Mouse (Mus musculus): Measurements from ENCODE around the gene Timm44. TPM values are rescaled to one million over a fixed set of nuclear protein-coding genes. Genes with fewer than 3 reads are reported as not detected.

Gene Timm44
- polyA plus RNA-seq, 1 experiment from 2014 or later, result 59.6 TPM

DNA sequence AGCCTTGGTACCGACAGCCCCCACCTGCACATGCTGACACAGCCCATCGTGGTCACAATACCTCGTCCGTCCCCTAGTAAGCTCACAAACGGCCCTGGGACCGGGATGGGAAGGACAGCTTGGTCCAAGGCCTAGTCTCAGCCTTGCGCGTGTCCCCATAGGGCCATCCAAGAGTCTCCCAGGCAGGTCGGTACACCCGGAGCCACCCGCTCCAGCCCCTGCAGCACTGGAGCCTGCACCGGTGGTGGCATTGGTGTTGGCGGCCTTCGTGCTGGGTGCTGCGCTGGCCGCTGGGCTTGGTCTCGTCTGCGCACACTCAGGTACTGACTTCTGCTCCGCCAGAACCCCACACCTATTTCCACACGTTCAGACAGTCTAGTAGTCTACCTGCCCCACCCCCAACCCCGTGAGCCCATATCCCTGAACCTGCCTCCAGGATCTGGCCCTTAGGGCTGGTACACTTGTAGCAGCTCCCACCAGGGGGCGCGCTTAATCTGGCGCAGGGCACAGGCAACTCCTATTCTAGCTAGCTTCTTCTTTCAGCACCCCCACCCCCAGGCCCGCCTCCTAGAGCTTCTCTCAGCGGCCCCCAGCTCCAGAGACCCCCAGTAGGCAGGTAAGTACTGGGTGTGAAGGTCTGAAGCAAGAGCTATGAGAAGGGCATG lies 25.3 kb downstream of the Timm44 start:
- peak; percentile 90 for DNase-seq (ENCODE audit: low spot score)
- H3K4me3 ChIP-seq (ENCODE audit: low read depth, low read length), result no peak overlapping the region
- no peaks in the 10 kb centered on the region for H3K9me3 ChIP-seq (ENCODE audit: control insufficient read depth, low read length)
- H3K9ac ChIP-seq (ENCODE audit: low read depth, low read length), result no peak overlapping the region
- no peaks in the 10 kb centered on the region for H3K27me3 ChIP-seq (ENCODE audit: control insufficient read depth, insufficient read depth, low read length)
- no peak for ATAC-seq (ENCODE audit: low FRiP score)
- 0 out of 2 replicates have a peak, but pooled peaks cover 2% of the 10 kb centered on the region for H3K36me3 ChIP-seq (ENCODE audit: control insufficient read depth, insufficient read depth, low read length)
- 34% methylated on average over 26 of the region's 26 CpGs for WGBS
- peaks cover 11% of the 10 kb centered on the region for H3K4me1 ChIP-seq (replicated peaks; ENCODE audit: control insufficient read depth, insufficient read depth, low read length)
- no peak overlapping the region for H3K4me2 ChIP-seq (replicated peaks; ENCODE audit: low read depth, low read length)
- no peak overlapping the region for H3K27ac ChIP-seq (ENCODE audit: low read depth, low read length)

DNA sequence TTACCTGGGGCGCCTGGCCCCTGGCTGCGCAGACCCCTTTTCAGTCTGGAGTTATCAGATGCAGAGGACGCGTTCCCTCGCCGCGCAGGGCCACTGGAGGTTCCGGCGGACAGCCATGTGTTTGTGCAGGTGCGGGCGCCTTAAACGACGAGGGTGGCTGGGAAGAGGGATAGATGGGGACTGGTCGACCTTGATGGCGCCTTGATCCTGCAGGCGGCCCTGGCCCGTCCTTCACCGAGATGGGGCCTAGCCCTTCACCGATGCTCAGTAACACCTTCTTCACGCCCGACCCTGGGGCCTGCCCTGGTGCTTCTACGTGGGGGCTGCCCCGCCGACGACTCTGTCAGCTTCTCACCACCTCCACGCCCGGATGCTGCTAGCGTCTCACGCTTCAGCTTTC lies 26.5 kb downstream of the Timm44 start:
- Histone ChIP-seq H3K4me3 (ENCODE audit: low read depth, low read length) (no peak overlapping the region), H3K9ac (ENCODE audit: low read depth, low read length) (no peak overlapping the region), H3K27ac (ENCODE audit: low read depth, low read length) (no peak overlapping the region), H3K36me3 (ENCODE audit: control insufficient read depth, insufficient read depth, low read length) (peaks cover 7% of the 10 kb centered on the region), H3K27me3 (ENCODE audit: control insufficient read depth, insufficient read depth, low read length) (no peaks in the 10 kb centered on the region), H3K9me3 (ENCODE audit: control insufficient read depth, low read length) (no peaks in the 10 kb centered on the region), H3K4me2 (replicated peaks; ENCODE audit: low read depth, low read length) (no peak overlapping the region), H3K4me1 (replicated peaks; ENCODE audit: control insufficient read depth, insufficient read depth, low read length) (peaks cover 10% of the 10 kb centered on the region)
- ATAC-seq (ENCODE audit: low FRiP score) (no peak), DNase-seq (ENCODE audit: low spot score) (no peak)
- WGBS, result 10% methylated on average over 29 of the region's 29 CpGs

DNA sequence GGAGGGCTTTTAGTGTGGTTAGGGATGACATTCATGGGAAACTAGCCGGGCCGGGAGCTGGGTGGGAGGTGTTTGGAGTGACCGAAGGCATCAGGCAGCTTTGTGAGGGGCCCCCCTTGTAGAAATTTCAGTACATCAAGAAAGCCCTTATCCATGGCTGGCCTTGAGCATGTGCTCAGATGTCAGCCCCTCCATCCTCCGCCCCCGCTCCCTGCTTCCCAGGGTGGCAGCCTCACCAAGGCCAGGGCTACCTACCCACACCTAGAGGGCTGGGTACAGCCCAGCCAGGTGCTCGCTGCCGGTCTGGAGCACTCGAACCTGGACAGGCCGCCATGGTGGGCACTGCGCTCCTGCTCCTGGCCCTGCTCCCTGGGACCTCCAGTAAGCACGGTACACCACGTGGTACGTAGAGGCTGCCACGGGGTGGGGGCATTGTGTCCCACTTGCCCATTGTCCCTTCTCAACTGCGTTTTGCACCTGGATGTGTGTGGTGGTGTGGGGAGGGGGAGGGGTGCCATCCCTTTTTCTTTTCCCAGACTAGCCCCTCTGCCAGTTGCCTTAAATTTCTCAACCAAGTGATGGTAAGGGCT lies 27.7 kb downstream of the Timm44 start, which contains the start of gene Tgfbr3l:
Gene Tgfbr3l (plus strand): TSS at position 264 of the 590 bp plus-strand sequence.
- Histone ChIP-seq H3K4me3 (ENCODE audit: low read depth, low read length) (no peak within 1 kb of the TSS), H3K4me1 (replicated peaks; ENCODE audit: control insufficient read depth, insufficient read depth, low read length) (0 out of 2 replicates have a peak, but pooled peaks cover 2% of the 10 kb centered on the region), H3K9ac (ENCODE audit: low read depth, low read length) (no peak within 1 kb of the TSS), H3K4me2 (replicated peaks; ENCODE audit: low read depth, low read length) (no peak within 1 kb of the TSS), H3K27me3 (ENCODE audit: control insufficient read depth, insufficient read depth, low read length) (no peaks in the 10 kb centered on the region), H3K9me3 (ENCODE audit: control insufficient read depth, low read length) (no peaks in the 10 kb centered on the region), H3K36me3 (ENCODE audit: control insufficient read depth, insufficient read depth, low read length) (peaks cover 16% of the 10 kb centered on the region), H3K27ac (ENCODE audit: low read depth, low read length) (no peak within 1 kb of the TSS)
- 77% methylated on average over 15 of the region's 15 CpGs for WGBS
- DNase-seq (ENCODE audit: low spot score), result no peak
- no peak for ATAC-seq (ENCODE audit: low FRiP score)

GRCm38 (mm10) chr8:4247241-4247640 lies 28.5 kb downstream of the Timm44 start:
- no peak for DNase-seq (ENCODE audit: low spot score)
- ATAC-seq (ENCODE audit: low FRiP score), result no peak
- no peak overlapping the region for H3K4me3 ChIP-seq (ENCODE audit: low read depth, low read length)
- 91% methylated on average over 8 of the region's 8 CpGs for WGBS
- peaks cover 16% of the 10 kb centered on the region for H3K36me3 ChIP-seq (ENCODE audit: control insufficient read depth, insufficient read depth, low read length)
- no peaks in the 10 kb centered on the region for H3K27me3 ChIP-seq (ENCODE audit: control insufficient read depth, insufficient read depth, low read length)
- H3K4me2 ChIP-seq (replicated peaks; ENCODE audit: low read depth, low read length), result no peak overlapping the region
- no peaks in the 10 kb centered on the region for H3K9me3 ChIP-seq (ENCODE audit: control insufficient read depth, low read length)
- no peak overlapping the region for H3K27ac ChIP-seq (ENCODE audit: low read depth, low read length)
- H3K4me1 ChIP-seq (replicated peaks; ENCODE audit: control insufficient read depth, insufficient read depth, low read length), result 0 out of 2 replicates have a peak, but pooled peaks cover 2% of the 10 kb centered on the region
- no peak overlapping the region for H3K9ac ChIP-seq (ENCODE audit: low read depth, low read length)

- Histone ChIP-seq H3K4me2 (replicated peaks; ENCODE audit: low read depth, low read length) (no peak overlapping the region), H3K9me3 (ENCODE audit: control insufficient read depth, low read length) (no peaks in the 10 kb centered on the region), H3K27ac (ENCODE audit: low read depth, low read length) (no peak overlapping the region), H3K4me1 (replicated peaks; ENCODE audit: control insufficient read depth, insufficient read depth, low read length) (0 out of 2 replicates have a peak, but pooled peaks cover 2% of the 10 kb centered on the region), H3K4me3 (ENCODE audit: low read depth, low read length) (no peak overlapping the region), H3K36me3 (ENCODE audit: control insufficient read depth, insufficient read depth, low read length) (peaks cover 16% of the 10 kb centered on the region), H3K9ac (ENCODE audit: low read depth, low read length) (no peak overlapping the region), H3K27me3 (ENCODE audit: control insufficient read depth, insufficient read depth, low read length) (no peaks in the 10 kb centered on the region)
- DNase-seq (ENCODE audit: low spot score), result no peak
- WGBS, result 90% methylated on average over 13 of the region's 13 CpGs
- ATAC-seq (ENCODE audit: low FRiP score), result no peak
Measured at GRCm38 (mm10) chr8:4245737-4246136, 30.0 kb downstream of the Timm44 start.

DNA sequence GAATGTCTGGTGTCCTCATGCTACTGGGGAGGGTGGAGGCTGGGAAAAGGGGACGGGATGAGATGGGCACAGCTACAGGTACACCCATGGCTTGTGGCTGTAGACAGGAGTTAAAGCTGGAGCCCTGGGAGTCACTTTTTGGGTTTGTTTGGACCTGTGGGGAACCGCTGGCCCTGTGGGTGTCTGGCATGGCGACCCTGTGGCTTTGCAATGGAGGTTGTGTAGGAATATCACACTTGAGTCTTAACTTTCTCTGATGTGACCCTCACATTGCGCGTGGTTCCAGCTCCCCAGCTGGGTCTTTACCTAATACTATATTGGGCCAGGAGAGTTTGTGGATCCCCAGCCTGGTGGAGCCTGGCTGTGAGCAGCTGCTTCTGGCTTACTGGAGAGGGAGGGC lies 30.7 kb downstream of the Timm44 start:
- Histone ChIP-seq H3K36me3 (ENCODE audit: control insufficient read depth, insufficient read depth, low read length) (peaks cover 16% of the 10 kb centered on the region), H3K27me3 (ENCODE audit: control insufficient read depth, insufficient read depth, low read length) (no peaks in the 10 kb centered on the region), H3K4me2 (replicated peaks; ENCODE audit: low read depth, low read length) (no peak overlapping the region), H3K4me3 (ENCODE audit: low read depth, low read length) (no peak overlapping the region), H3K9ac (ENCODE audit: low read depth, low read length) (no peak overlapping the region), H3K27ac (ENCODE audit: low read depth, low read length) (no peak overlapping the region), H3K4me1 (replicated peaks; ENCODE audit: control insufficient read depth, insufficient read depth, low read length) (peaks cover 4% of the 10 kb centered on the region; the same call in 1 of the 2 replicates), H3K9me3 (ENCODE audit: control insufficient read depth, low read length) (no peaks in the 10 kb centered on the region)
- DNase-seq (ENCODE audit: low spot score), result no peak
- no peak for ATAC-seq (ENCODE audit: low FRiP score)
- WGBS, result 96% methylated on average over 5 of the region's 5 CpGs

- DNase-seq (ENCODE audit: low spot score), result no peak
- Histone ChIP-seq H3K27me3 (ENCODE audit: control insufficient read depth, insufficient read depth, low read length) (no peaks in the 10 kb centered on the region), H3K9ac (ENCODE audit: low read depth, low read length) (peak overlapping the region; percentile 79), H3K9me3 (ENCODE audit: control insufficient read depth, low read length) (no peaks in the 10 kb centered on the region), H3K4me2 (replicated peaks; ENCODE audit: low read depth, low read length) (peak overlapping the region; percentile 53), H3K27ac (ENCODE audit: low read depth, low read length) (peak overlapping the region; percentile 82), H3K36me3 (ENCODE audit: control insufficient read depth, insufficient read depth, low read length) (peaks cover 10% of the 10 kb centered on the region), H3K4me3 (ENCODE audit: low read depth, low read length) (peak overlapping the region; percentile 80), H3K4me1 (replicated peaks; ENCODE audit: control insufficient read depth, insufficient read depth, low read length) (peaks cover 5% of the 10 kb centered on the region)
- WGBS, result 15% methylated on average over 19 of the region's 19 CpGs
- ATAC-seq (ENCODE audit: low FRiP score), result no peak; the same call in 1 of the 2 replicates
Measured at GRCm38 (mm10) chr8:4239193-4239890, 36.4 kb downstream of the Timm44 start.

GRCm38 (mm10) chr8:4238434-4239192 lies 37.1 kb downstream of the Timm44 start, which contains the start of the genes Map2k7 and Gm49320:
Gene Map2k7 (plus strand): TSS chr8:4238740.
Gene Gm49320 (plus strand): TSS chr8:4238865.
- H3K9ac ChIP-seq (ENCODE audit: low read depth, low read length), result peak within 1 kb of the TSS; percentile 79
- peak; percentile 95 for ATAC-seq (ENCODE audit: low FRiP score)
- H3K27me3 ChIP-seq (ENCODE audit: control insufficient read depth, insufficient read depth, low read length), result no peaks in the 10 kb centered on the region
- no peaks in the 10 kb centered on the region for H3K9me3 ChIP-seq (ENCODE audit: control insufficient read depth, low read length)
- WGBS, result under 1% methylated on average over 67 of the region's 71 CpGs
- H3K4me1 ChIP-seq (replicated peaks; ENCODE audit: control insufficient read depth, insufficient read depth, low read length), result peaks cover 5% of the 10 kb centered on the region
- DNase-seq (ENCODE audit: low spot score), result peak; percentile 100
- peak within 1 kb of the TSS; percentile 54 for H3K4me2 ChIP-seq (replicated peaks; ENCODE audit: low read depth, low read length)
- H3K27ac ChIP-seq (ENCODE audit: low read depth, low read length), result peak within 1 kb of the TSS; percentile 86
- peaks cover 3% of the 10 kb centered on the region; the same call in 1 of the 2 replicates for H3K36me3 ChIP-seq (ENCODE audit: control insufficient read depth, insufficient read depth, low read length)
- peak within 1 kb of the TSS; percentile 80 for H3K4me3 ChIP-seq (ENCODE audit: low read depth, low read length)

All from hindbrain, embryonic 11.5 days (tissue).